Mouse (Mus musculus): ENCODE measurements at regions not wholly inside any gene's neighbourhood (a gene's known extent, or its start where the extent isn't known, plus 50 kb on each side); places are given as distances from the start of the nearest gene placed in this dataset.

DNA sequence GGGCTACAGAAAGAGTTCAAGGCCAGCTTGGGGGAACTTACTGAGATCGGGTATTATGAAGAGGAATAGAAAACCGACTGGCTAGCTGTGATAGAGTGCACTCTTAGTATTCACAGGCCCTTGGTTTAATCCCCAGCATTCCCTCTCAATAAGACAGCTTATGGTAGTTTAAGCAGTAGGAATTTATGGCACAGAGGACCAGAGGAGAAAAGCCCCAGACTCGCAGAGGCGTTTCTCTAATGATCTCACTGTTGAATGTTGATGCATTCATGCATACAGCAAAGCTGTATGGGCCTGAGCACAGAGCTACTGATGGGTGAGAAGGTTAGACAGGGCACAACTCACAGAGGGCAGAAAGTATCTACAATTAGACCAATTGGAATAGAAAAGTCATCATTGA is 132.7 kb upstream of the Mocs2 start:
- no peak for TF ChIP-seq CTCF (IDR thresholded peaks at IDR 0.05; ENCODE audit: extremely low read depth, insufficient read depth, low read length)
- TF ChIP-seq POLR2A (IDR thresholded peaks at IDR 0.05; ENCODE audit: extremely low read depth, insufficient read depth, low read length), result no peak

Measured in cortical plate, adult 2 months (tissue).